In the genomic region with DNA sequence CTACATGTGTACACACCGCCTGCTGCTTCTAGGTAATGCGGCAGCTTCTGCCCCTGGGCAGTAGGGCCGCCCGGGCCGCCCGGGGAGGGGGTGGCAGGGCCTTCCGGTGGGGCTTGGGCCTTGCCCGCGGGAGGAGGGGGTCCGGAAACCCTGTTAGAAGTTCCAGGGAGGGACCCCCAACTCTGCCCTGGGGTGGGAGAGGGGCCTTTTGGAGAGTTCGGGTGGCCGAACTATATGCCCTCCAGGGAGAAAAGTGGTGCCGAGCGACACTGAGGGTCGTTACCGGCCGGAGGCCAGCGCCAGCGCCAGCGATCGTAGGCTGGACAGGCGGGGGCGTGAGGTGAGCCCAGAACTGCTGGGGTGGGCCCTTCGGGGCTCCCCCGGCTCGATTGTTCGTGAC, we compare ENCODE assay signal across 10 mouse cellular contexts. TPM values are rescaled to one million over a fixed set of nuclear protein-coding genes. Genes with fewer than 3 reads are reported as not detected.
DNase-seq lines count a peak whose midpoint lies in the region; ATAC-seq and TF ChIP-seq lines count a peak whose summit lies in the region.
"Had no signal": no experiment of that assay in that cellular context is flagged by ENCODE, and none has a peak within 500 bp of the region (broad histone marks: within the 10 kb centered on the region; RNA-seq: fewer than 3 reads in every experiment).

No protein-coding gene starts in this region.

- no peak for TF ChIP-seq EP300 in lung, postnatal 0 days (IDR thresholded peaks at IDR 0.05)

- no peaks in the 10 kb centered on the region; the same call in 1 of the 2 replicates for H3K9me3 ChIP-seq in lung, postnatal 0 days (ENCODE audit: low read length)
- peaks cover 41% of the 10 kb centered on the region for H3K9me3 ChIP-seq in forebrain, embryonic 16.5 days (ENCODE audit: control insufficient read depth, low read length)
- peaks cover 47% of the 10 kb centered on the region for H3K9me3 ChIP-seq in limb, embryonic 15.5 days
- H3K9me3 ChIP-seq in stomach, embryonic 16.5 days (replicated peaks; ENCODE audit: control insufficient read depth, low read length) = peaks cover 48% of the 10 kb centered on the region

- no peak for TF ChIP-seq CTCF in lung, postnatal 0 days (IDR thresholded peaks at IDR 0.05)
- TF ChIP-seq CTCF in lung, adult 2 months (IDR thresholded peaks at IDR 0.05; ENCODE audit: insufficient read depth, low read length) = no peak

- H3K9ac ChIP-seq in lung, postnatal 0 days (replicated peaks; ENCODE audit: low read depth) = no peak overlapping the region
- no peak overlapping the region for H3K9ac ChIP-seq in forebrain, embryonic 16.5 days (replicated peaks; ENCODE audit: low read depth, low read length)
- no peak overlapping the region for H3K9ac ChIP-seq in limb, embryonic 15.5 days
- no peak overlapping the region for H3K9ac ChIP-seq in stomach, embryonic 16.5 days (ENCODE audit: low read length)

- no peak for TF ChIP-seq POLR2A in lung, adult 2 months (IDR thresholded peaks at IDR 0.05; ENCODE audit: borderline replicate concordance, extremely low read depth, low read depth, low read length)

- 46% methylated on average over 27 of the region's 27 CpGs for WGBS in lung, postnatal 0 days
- WGBS in lung, adult 2 months = 55% methylated on average over 27 of the region's 27 CpGs
- 44% methylated on average over 25 of the region's 27 CpGs for WGBS in forebrain, embryonic 16.5 days
- 45% methylated on average over 27 of the region's 27 CpGs for WGBS in limb, embryonic 15.5 days
- WGBS in stomach, embryonic 16.5 days = 54% methylated on average over 27 of the region's 27 CpGs

- DNase-seq in lung, postnatal 0 days (ENCODE audit: low spot score) = no peak
- DNase-seq in lung, adult 2 months = no peak
- no peak for DNase-seq in ovary, adult 18-20 months (ENCODE audit: low spot score)
- no peak for DNase-seq in thymus, postnatal 10 days (ENCODE audit: low spot score in 2 of 2)
- no peak for DNase-seq in adrenal gland, postnatal 4 days (ENCODE audit: low spot score in 2 of 2)
- DNase-seq: cerebellum, adult 11 months; gastrocnemius, postnatal 36 days had no signal

- peaks cover 17% of the 10 kb centered on the region for H3K27me3 ChIP-seq in lung, postnatal 0 days (replicated peaks; ENCODE audit: insufficient read depth, low read length)
- peaks cover 28% of the 10 kb centered on the region for H3K27me3 ChIP-seq in forebrain, embryonic 16.5 days (replicated peaks; ENCODE audit: control insufficient read depth, insufficient read depth, low read length)
- H3K27me3 ChIP-seq in limb, embryonic 15.5 days = peaks cover 38% of the 10 kb centered on the region
- H3K27me3 ChIP-seq in stomach, embryonic 16.5 days (ENCODE audit: control insufficient read depth, insufficient read depth, low read length) = peaks cover 19% of the 10 kb centered on the region

- H3K4me2 ChIP-seq in lung, postnatal 0 days (replicated peaks; ENCODE audit: low read depth, low read length) = peak overlapping the region; percentile 37
- peak overlapping the region; percentile 22; the same call in 1 of the 2 replicates for H3K4me2 ChIP-seq in forebrain, embryonic 16.5 days (ENCODE audit: low read length)
- H3K4me2 ChIP-seq in limb, embryonic 15.5 days = peak overlapping the region; percentile 52
- H3K4me2 ChIP-seq in stomach, embryonic 16.5 days (ENCODE audit: low read depth, low read length) = peak overlapping the region; percentile 45

- H3K4me3 ChIP-seq in lung, postnatal 0 days (ENCODE audit: low read depth, low read length) = peak overlapping the region; percentile 19; the same call in 1 of the 2 replicates
- no peak overlapping the region for H3K4me3 ChIP-seq in lung, adult 2 months (replicated peaks; ENCODE audit: extremely low read depth, low read depth, low read length)
- peak overlapping the region; percentile 1; the same call in 1 of the 2 replicates for H3K4me3 ChIP-seq in forebrain, embryonic 16.5 days (replicated peaks; ENCODE audit: low read length)
- peak overlapping the region; percentile 40 for H3K4me3 ChIP-seq in limb, embryonic 15.5 days
- peak overlapping the region; percentile 38 for H3K4me3 ChIP-seq in stomach, embryonic 16.5 days (replicated peaks; ENCODE audit: low read length)

- no peaks in the 10 kb centered on the region for H3K36me3 ChIP-seq in lung, postnatal 0 days (ENCODE audit: insufficient read depth, low read length)
- no peaks in the 10 kb centered on the region for H3K36me3 ChIP-seq in forebrain, embryonic 16.5 days (ENCODE audit: control insufficient read depth, insufficient read depth)
- H3K36me3 ChIP-seq in limb, embryonic 15.5 days = peaks cover 52% of the 10 kb centered on the region
- peaks cover 19% of the 10 kb centered on the region for H3K36me3 ChIP-seq in stomach, embryonic 16.5 days (ENCODE audit: control insufficient read depth, insufficient read depth, low read length)

- ATAC-seq in lung, postnatal 0 days = no peak
- no peak for ATAC-seq in forebrain, embryonic 16.5 days
- no peak for ATAC-seq in limb, embryonic 15.5 days (ENCODE audit: insufficient number of reproducible peaks, low FRiP score, low TSS enrichment, low read depth)
- no peak for ATAC-seq in stomach, embryonic 16.5 days (ENCODE audit: insufficient read depth, low FRiP score)

- no peaks in the 10 kb centered on the region for H3K4me1 ChIP-seq in lung, postnatal 0 days (ENCODE audit: insufficient read depth, low read depth, low read length)
- H3K4me1 ChIP-seq in lung, adult 2 months (ENCODE audit: control insufficient read depth, insufficient read depth, low read length) = no peaks in the 10 kb centered on the region
- H3K4me1 ChIP-seq in forebrain, embryonic 16.5 days (replicated peaks; ENCODE audit: control insufficient read depth, insufficient read depth, low read length) = peaks cover 20% of the 10 kb centered on the region
- H3K4me1 ChIP-seq in limb, embryonic 15.5 days = peaks cover 35% of the 10 kb centered on the region
- H3K4me1 ChIP-seq in stomach, embryonic 16.5 days (ENCODE audit: control insufficient read depth, insufficient read depth, low read length) = peaks cover 10% of the 10 kb centered on the region

- no peak overlapping the region for H3K27ac ChIP-seq in lung, postnatal 0 days (ENCODE audit: low read length)
- H3K27ac ChIP-seq in forebrain, embryonic 16.5 days (ENCODE audit: low read length) = no peak overlapping the region
- no peak overlapping the region for H3K27ac ChIP-seq in limb, embryonic 15.5 days
- H3K27ac ChIP-seq in stomach, embryonic 16.5 days (ENCODE audit: low read length) = no peak overlapping the region

RNA-seq across cellular contexts. Expression of a gene that starts 16.1 kb away (rescaled TPM):
- polyA plus RNA-seq in lung, postnatal 0 days (2015; fragmentation: Nextera tagmentation; extraction: Ambion mirVana) = 1,238 and 1,252 TPM in 2 replicates
- 897 and 1,050 TPM in 2 replicates for polyA plus RNA-seq in lung, adult 2 months (2012; rRNA removed)
- 1,187 and 1,213 TPM in 2 replicates for polyA plus RNA-seq in forebrain, embryonic 16.5 days (2015; fragmentation: Nextera tagmentation; extraction: Ambion mirVana)
- polyA plus RNA-seq in limb, embryonic 15.5 days (2015; fragmentation: Nextera tagmentation; extraction: Ambion mirVana) = 2,137 and 2,166 TPM in 2 replicates
- polyA plus RNA-seq in stomach, embryonic 16.5 days (2015; fragmentation: Nextera tagmentation; extraction: Ambion mirVana) = 581 and 721 TPM in 2 replicates
- 1,000 to 10,000 TPM; 3,043 to 3,192 TPM for total RNA-seq in adrenal gland, postnatal 4 days (2021)

RNA-seq across cellular contexts. Expression of a gene that starts 46.3 kb away (rescaled TPM):
- 4.8 and 9.6 TPM in 2 replicates for polyA plus RNA-seq in lung, postnatal 0 days (2015; fragmentation: Nextera tagmentation; extraction: Ambion mirVana)
- polyA plus RNA-seq in lung, adult 2 months (2012; rRNA removed) = not detected in 2 replicates
- 11.4 and 13.5 TPM in 2 replicates for polyA plus RNA-seq in forebrain, embryonic 16.5 days (2015; fragmentation: Nextera tagmentation; extraction: Ambion mirVana)
- polyA plus RNA-seq in limb, embryonic 15.5 days (2015; fragmentation: Nextera tagmentation; extraction: Ambion mirVana) = 28.5 and 42.0 TPM in 2 replicates
- 34.1 and 63.1 TPM in 2 replicates for polyA plus RNA-seq in stomach, embryonic 16.5 days (2015; fragmentation: Nextera tagmentation; extraction: Ambion mirVana)
- total RNA-seq in adrenal gland, postnatal 4 days (2021) = 1 to 10 TPM; 2.1 to 2.2 TPM
